Mouse (Mus musculus): ENCODE measurements at regions not wholly inside any gene's neighbourhood (a gene's known extent, or its start where the extent isn't known, plus 50 kb on each side); places are given as distances from the start of the nearest gene placed in this dataset.

DNA sequence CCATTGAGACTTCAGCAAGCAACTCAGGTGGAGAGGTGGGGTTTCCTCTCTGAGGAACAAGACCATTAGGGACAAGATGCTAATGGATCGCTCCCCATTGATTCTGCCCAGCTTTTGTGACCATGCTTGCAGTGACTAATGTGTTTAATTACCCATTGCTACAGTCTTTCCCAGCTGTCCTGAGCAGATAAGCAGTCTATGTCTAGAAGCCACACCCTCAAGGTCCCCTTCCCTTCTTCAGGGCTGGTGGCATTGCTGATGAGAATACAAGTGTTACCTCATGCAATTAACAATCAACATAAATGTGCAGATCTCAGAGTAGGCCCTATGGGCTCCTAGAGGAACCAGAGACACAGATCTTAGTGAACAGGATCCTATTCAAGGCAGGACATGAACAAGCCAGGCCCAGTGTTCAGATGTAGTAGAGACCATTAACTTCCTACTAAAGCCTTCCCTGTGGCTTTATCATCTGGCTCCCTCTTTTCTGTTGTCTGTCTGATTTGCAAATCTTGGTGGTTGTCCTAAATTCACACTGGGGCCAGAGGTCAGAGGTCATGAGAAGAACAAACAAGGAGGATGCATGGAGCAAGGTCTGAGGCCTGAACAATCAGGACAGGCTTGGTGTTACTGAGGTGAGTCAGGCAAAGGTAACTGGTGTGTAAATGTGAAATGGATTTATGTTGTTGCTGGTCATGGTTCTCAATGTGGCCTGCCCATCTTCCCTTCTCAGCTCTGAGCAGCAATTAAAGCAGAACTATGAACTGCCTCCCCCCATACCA, 56.8 kb downstream of the Odc1 start:
- no peak for ATAC-seq (replicated peaks in 1 of 2; ENCODE audit: insufficient read depth in 1 of 2, low FRiP score in 2 of 2, low TSS enrichment in 1 of 2, low read depth in 1 of 2, poor library complexity in 2 of 2, severe bottlenecking in 2 of 2)

GRCm38 (mm10) chr12:17603576-17603975, 59.0 kb downstream of the Odc1 start:
- ATAC-seq (replicated peaks in 1 of 2; ENCODE audit: insufficient read depth in 1 of 2, low FRiP score in 2 of 2, low TSS enrichment in 1 of 2, low read depth in 1 of 2, poor library complexity in 2 of 2, severe bottlenecking in 2 of 2), result no peak

DNA sequence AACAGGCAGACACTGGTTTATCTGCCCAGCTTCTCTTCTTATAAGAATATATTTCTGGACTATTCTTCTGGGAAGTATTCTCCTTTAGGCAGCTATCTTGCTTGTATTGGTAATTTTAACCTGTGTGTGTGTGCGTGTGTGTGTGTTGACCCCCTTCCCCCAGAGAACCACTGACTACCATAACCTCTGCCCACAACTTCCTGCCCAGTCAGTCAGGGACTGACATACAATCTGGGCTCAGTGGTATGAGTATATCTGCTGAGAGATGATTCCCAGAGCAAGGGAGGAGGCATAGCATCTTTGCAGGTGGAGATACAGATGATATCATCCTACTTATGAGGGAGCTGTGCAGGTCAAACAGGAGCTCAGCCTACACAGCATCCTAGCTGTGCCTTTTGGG, 65.8 kb downstream of the Odc1 start:
- peak; percentile 27 to 58; a peak in 1 of 4 replicates for ATAC-seq (replicated peaks in 1 of 2; ENCODE audit: insufficient read depth in 1 of 2, low FRiP score in 2 of 2, low TSS enrichment in 1 of 2, low read depth in 1 of 2, poor library complexity in 2 of 2, severe bottlenecking in 2 of 2)

DNA sequence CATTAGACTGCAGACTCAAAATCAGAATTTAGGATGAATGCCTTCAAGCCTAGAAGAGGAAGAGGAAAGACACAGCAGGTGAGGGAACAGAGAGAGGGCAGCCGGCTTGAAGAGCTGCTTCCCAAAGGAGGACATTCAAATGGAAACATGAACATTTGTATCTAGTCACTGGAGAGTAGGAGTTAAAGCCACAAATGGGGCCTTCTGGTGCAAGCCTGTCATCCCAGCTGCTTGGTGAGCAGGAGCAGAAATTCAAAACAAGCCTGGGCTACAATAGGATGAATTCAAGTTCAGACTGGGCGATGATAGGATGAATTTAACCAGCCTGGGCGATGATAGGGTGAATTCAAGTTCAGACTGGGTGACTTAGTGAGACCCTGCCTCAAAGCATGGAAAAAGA, 67.4 kb downstream of the Odc1 start:
- ATAC-seq (replicated peaks in 1 of 2; ENCODE audit: insufficient read depth in 1 of 2, low FRiP score in 2 of 2, low TSS enrichment in 1 of 2, low read depth in 1 of 2, poor library complexity in 2 of 2, severe bottlenecking in 2 of 2), result no peak

DNA sequence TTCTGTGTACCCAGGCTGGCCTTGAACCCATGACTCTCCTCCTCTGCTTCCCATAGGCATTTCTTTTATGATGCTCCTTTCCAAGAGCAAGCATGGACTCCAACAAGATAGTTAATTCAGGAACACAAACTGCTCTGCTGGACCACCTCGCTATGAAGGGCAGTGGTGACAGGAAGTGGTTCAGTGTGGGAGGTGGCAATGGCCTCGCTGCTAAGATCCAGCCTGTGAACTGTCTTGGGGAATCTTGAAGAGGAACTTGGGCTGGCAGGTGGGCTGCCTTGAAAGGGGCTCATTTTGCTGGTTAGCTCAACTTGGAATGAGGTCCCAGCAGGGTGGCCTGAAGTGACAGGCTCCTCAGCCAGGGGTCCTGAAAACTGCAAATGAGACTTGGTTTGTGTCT, 72.4 kb upstream of the Hpcal1 start:
- ATAC-seq (replicated peaks in 1 of 2; ENCODE audit: insufficient read depth in 1 of 2, low FRiP score in 2 of 2, low TSS enrichment in 1 of 2, low read depth in 1 of 2, poor library complexity in 2 of 2, severe bottlenecking in 2 of 2), result peak; percentile 39 to 51; a peak in 3 of 4 replicates

GRCm38 (mm10) chr12:17620226-17620625, 70.4 kb upstream of the Hpcal1 start:
- ATAC-seq (replicated peaks in 1 of 2; ENCODE audit: insufficient read depth in 1 of 2, low FRiP score in 2 of 2, low TSS enrichment in 1 of 2, low read depth in 1 of 2, poor library complexity in 2 of 2, severe bottlenecking in 2 of 2), result no peak

DNA sequence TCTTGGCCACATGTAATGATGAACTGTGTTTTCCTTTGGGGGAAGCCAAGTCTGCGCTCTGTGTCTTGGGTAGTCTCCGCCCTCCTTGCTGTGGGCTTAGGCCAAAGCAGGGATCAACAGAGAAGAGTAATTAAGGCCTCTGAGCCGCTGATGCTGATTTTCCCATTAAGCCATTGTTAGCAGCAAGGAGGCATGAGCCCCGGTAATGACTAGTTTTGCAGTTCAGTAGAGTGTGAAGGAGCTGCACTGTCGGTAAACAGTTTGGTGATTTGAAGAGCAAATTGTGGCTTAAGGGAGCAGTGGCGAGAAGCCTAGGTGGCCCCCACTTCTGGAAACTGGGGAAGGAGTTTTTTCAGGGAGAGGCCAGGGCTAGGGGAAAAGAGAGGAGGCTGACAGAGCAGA, 69.2 kb upstream of the Hpcal1 start:
- ATAC-seq (replicated peaks in 1 of 2; ENCODE audit: insufficient read depth in 1 of 2, low FRiP score in 2 of 2, low TSS enrichment in 1 of 2, low read depth in 1 of 2, poor library complexity in 2 of 2, severe bottlenecking in 2 of 2), result no peak

DNA sequence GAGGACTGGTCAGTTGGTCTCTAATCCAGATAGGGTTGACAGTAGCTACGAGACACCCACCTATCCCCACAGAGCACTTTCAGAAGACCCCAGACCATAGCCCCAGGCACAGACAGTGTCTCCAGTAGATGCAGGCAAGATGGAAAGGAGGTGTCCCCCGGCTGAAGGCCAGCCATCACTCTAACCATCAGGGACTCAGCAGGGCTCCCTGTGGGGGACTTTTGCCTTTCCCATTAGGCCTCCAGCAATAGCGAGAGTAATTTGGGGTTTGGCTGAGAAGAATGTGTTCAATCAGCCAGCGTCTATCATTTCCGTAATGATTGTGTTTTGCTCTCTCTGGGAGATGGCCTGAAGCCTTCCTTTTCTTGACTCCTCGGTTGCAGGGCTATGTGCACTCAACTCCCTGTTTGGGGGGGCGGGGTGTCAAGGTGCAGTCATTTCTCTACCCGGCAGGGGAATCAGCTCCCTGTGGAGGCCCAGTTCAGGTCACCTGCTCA, 68.1 kb upstream of the Hpcal1 start:
- ATAC-seq (replicated peaks in 1 of 2; ENCODE audit: insufficient read depth in 1 of 2, low FRiP score in 2 of 2, low TSS enrichment in 1 of 2, low read depth in 1 of 2, poor library complexity in 2 of 2, severe bottlenecking in 2 of 2), result no peak

- ATAC-seq (replicated peaks in 1 of 2; ENCODE audit: insufficient read depth in 1 of 2, low FRiP score in 2 of 2, low TSS enrichment in 1 of 2, low read depth in 1 of 2, poor library complexity in 2 of 2, severe bottlenecking in 2 of 2), result no peak
Observed at GRCm38 (mm10) chr12:17626043-17626442, 64.6 kb upstream of the Hpcal1 start.

GRCm38 (mm10) chr12:17631161-17631560, 59.5 kb upstream of the Hpcal1 start:
- no peak for ATAC-seq (replicated peaks in 1 of 2; ENCODE audit: insufficient read depth in 1 of 2, low FRiP score in 2 of 2, low TSS enrichment in 1 of 2, low read depth in 1 of 2, poor library complexity in 2 of 2, severe bottlenecking in 2 of 2)

DNA sequence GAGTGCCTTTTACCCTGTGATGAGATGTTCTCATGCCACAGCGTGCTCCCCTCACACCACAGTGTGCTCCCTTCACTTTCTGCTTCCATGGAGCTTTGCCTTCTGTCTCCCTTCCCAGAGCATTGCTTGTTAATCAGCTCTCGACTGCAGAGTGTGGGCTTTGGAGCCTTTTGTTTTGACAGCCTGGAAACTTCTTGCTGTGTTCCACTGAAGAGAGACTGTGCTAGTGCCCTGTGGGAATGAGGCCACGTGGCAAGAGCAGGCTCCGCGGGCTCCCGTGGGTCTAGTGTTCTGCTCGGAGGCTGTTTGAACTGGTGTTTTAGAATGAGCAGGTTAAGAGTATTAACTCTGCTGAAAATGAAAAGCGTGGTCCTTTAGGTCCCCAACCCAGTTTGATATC, 54.5 kb upstream of the Hpcal1 start:
- ATAC-seq (replicated peaks in 1 of 2; ENCODE audit: insufficient read depth in 1 of 2, low FRiP score in 2 of 2, low TSS enrichment in 1 of 2, low read depth in 1 of 2, poor library complexity in 2 of 2, severe bottlenecking in 2 of 2), result no peak

- no peak for ATAC-seq (replicated peaks in 1 of 2; ENCODE audit: insufficient read depth in 1 of 2, low FRiP score in 2 of 2, low TSS enrichment in 1 of 2, low read depth in 1 of 2, poor library complexity in 2 of 2, severe bottlenecking in 2 of 2)
Observed at GRCm38 (mm10) chr12:17636590-17636989, 54.1 kb upstream of the Hpcal1 start.
